Mouse (Mus musculus) lung, postnatal 14 days (tissue): ENCODE data around the gene Cib3.
A peak's percentile ranks its signal among the peaks of the same experiment; 100 is the strongest.

Experiments used
- DNase-seq: peaks from one replicate; pipeline ENCODE4 v3.0.0; 2021

The Cib3 gene

DNA sequence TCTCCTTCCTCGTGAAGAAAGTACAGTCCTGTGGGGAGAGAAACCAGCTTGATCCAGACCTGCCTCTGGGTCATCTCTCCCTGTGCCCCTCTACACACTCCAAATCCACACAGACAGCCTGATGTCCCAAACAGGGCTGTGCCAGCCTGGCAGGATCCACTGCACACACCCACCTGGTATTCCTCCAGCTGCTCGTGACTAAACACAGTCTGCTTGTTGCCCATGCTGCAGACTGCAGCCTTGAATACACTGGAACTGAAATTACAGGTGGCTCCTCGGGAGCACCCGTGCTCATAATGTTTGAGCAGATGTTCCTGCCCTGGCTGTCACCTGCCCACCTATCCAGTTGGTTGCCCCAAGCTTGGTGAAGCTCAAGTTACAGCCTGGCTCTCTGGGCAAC is at the start of gene Cib3:
Gene Cib3, minus strand, starts transcription at position 87 of the 400 bp plus-strand sequence.
- no peak for DNase-seq

- DNase-seq: peak; percentile 45
These were observed 49.2 kb upstream of the Cib3 start for GRCm38 (mm10) chr8:72261872-72262271.

DNA sequence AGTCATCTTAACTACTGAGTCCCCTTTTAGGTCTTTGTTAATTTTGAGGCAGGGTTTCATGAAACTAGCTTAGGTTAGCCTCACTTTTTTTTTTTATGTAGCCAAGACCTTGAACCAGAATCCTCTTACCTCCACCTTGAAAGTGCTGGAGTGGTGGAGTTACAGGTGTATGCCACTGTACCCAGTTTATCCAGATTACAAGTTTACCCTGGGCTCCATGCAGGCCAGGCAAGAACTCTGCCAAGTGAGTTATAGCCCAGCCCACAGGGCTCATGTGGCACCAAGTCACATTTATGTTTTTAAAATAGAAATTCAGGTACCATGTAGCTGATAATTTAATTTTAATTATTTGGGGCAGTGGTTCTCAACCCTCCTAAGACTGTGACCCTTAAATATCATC is 48.8 kb upstream of the Cib3 start:
- DNase-seq: no peak

DNA sequence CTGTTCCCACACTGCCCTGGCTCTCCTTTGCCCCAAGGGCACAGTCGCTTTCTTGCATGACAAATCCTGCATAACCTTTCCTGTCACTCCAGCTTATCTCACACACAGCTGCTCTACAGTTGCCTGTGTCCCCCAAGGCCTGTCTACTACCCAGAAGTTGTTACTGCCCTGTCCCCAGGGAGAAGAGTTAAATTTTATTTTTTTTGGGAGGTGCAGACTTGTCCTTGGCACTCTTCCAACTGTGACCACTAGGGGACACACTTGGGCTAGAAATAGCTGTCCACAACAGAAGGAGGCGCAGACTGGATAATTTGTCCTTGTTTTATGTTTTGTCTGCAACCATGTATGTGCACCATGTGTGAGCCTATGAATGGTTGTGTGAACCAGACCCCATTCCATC is 48.4 kb upstream of the Cib3 start:
- peak; percentile 70 for DNase-seq

GRCm38 (mm10) chr8:72260585-72260984 is 47.9 kb upstream of the Cib3 start:
- DNase-seq: no peak

- DNase-seq: no peak
These were observed 47.2 kb upstream of the Cib3 start for GRCm38 (mm10) chr8:72259862-72260261.

- no peak for DNase-seq
These were observed 45.2 kb upstream of the Cib3 start for GRCm38 (mm10) chr8:72257902-72258238.

- peak; percentile 53 for DNase-seq
These were observed 44.7 kb upstream of the Cib3 start for GRCm38 (mm10) chr8:72257171-72257901.

DNA sequence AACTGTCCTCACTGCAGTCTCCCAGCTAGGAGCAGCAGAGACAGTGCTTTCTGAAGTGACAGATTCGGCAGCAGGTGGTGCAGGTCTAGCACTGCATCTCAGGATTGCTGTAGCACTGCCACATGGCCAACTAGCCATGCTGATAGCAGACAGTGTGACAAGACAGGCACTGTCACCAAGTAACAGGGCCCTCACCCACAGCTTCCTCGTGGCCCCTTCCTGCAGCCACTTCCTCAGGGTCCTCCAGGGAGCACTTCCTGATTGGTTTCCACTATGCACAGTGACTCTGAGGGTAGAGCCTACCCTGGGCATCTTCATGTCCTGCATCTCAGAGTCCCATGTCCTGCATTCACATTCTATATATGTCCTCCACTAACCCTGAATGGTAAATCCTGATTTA is 32.0 kb upstream of the Cib3 start:
- DNase-seq: no peak

DNA sequence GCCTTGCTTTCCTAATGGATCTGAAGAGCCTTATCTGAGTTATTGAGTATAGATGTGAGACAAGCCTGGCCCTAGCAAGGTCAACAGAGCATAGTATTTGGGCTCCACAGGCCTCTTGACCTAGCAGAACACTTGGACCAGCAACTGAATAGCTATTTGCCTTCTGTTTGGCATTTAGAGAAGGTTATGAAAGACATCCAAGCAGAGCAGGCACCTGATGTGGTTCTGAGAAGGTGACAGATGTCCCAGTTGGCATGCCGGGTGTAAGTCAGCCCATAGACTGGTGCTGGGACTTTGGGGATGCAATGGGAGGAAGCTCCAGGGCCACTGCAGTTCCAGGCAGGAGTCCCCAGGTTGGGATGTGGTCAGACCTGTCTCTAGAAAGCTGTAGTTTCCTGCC is 29.6 kb upstream of the Cib3 start:
- no peak for DNase-seq

DNA sequence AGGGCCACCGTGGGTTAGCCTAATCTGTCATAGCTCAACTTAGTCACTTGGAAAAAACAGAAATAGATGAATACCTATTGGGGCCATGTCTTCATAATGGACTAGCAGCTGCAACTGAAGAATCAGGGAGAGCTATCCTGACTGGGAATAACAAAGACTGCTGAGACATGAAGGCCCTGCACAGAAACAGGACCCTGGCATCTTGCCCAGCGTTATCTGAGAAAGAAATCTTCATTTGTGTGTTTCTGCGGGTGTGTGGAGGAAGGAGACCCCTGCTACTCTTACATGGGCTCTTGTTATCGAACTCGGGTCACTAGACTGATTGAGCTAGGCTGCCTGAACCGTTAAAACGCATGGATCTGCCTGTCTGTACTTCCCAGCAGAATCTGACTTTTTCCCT is 28.3 kb upstream of the Cib3 start:
- DNase-seq: no peak

DNA sequence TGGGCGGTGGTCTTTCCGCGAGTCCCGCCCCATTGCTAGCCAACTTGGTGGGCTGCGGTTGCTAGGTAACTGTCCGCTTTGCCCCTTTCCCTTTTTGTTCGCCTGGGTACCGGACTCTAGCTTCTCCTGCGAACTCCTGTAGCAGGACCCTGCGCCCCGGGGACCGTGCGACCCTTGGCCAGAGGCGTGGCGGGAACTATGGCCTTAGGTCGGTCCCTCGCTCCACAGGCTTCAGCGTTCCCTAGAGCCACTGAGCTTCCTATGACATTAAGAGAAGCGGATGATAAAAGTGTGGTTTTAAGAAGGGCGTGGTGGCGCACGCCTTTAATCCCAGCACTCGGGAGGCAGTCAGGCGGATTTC is 27.7 kb upstream of the Cib3 start:
- DNase-seq: no peak

DNA sequence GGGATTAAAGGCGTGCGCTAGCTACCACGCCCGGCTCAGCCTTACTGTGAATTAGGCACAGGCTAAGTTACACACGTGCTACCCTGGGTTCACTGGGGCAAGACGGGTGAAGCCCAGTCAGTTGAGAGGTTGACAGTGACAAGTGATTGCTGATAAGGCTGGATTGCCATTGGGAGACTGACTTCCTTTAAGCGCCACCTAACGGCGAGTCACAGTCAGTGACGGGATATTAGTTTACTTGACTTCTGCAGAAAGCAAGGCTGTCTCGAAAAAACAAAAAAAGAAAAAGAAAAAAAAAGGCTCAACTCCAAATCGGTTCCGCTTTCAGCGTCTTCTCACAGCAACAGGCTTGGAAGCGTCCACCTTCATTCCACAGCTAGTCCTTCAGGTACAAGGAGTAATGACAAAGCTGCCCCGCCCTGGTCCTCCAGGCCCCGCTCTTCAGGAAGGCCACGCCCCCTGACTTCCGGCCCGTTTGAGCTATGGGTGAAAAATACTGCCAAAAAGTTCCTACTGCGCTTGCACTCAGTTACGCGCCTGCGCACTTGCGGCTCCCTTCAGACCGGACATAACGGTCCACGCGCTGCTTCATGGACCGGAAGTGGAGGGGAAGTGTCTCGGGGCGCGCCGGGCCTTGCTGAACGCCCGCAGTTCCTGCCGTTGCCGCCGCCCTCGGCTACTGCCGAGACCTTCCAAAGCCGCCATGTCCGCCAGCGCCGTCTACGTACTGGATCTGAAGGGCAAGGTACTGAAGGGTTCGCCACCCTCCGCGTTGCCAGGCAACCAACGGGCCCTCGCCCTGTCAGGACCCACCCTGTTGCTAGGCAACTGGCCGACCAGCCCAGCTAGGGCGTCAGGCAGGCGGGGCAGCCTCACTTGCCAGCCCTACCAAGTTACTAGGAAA is 27.1 kb upstream of the Cib3 start, which contains the start of gene Ap1m1:
Gene Ap1m1, plus strand, starts transcription at position 520 of the 904 bp plus-strand sequence.
- DNase-seq: peak; percentile 98

DNA sequence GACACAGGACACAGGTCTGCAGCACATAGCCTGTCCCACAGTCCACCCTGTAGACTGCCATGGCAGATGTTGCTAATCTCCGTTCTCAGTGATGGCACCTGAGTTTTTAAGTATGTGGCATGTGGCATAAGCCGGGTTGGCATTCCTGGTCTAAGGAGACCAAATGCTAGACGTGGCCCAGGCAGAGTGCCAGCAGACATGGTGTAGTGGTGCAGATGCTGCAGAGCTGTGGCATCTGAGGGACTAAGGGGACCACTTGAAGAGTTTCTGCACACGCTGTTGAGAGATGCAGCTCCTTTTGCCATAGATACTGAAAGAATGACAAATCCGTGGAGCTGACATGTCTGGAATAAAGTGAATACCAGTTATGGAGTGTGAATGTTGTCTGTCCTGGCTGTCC is 10.0 kb upstream of the Cib3 start:
- no peak for DNase-seq

GRCm38 (mm10) chr8:72220758-72221157 is 8.1 kb upstream of the Cib3 start:
- no peak for DNase-seq

GRCm38 (mm10) chr8:72219541-72220363 is 7.1 kb upstream of the Cib3 start, which contains the start of gene Fam32a:
TSS of gene Fam32a (plus strand) at chr8:72219730.
- peak; percentile 91 for DNase-seq

GRCm38 (mm10) chr8:72218781-72219540 is 6.3 kb upstream of the Cib3 start:
- DNase-seq: no peak

DNA sequence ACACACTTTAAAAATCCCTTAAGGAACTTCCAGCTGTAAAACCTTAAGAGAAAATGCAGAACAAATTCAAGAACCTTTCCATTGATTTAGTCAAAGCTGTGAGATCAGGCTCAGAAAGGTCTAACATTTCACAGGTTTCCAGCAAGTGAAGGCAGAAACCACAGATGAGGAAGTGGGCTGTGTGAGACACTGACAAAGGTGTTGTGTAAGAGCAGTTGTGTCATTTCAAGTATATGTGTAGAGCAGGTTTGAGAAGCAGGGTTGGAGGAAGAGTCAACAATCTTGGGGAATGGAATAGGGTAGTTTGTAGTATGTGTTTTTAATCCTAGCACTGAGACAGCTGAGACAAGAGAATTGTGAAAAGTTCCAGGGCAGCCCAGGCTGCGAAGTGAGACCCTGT is 3.2 kb upstream of the Cib3 start:
- DNase-seq: no peak

DNA sequence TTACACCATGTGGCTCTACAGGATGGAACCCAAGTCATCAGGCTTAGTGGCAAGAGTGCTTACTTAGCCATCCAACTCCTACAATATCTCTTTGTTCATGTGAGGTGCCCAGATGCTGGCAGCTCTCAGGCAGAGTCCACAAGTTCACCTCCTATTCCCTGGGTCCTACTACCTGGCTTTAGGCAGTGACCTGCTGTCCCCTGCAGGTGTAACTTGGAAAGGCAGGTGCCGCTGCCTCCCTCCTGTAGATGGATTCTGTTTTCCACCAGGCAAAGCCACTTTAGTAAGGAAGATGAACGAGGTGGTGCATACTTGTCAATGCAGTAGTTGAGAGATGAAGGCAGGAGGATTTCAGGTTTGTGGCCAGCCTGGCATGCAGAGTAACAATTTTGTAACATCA is 2.4 kb upstream of the Cib3 start:
- peak; percentile 49 for DNase-seq

- DNase-seq: no peak
These were observed 899 bp upstream of the Cib3 start, which contains the start of gene Gm11034 for GRCm38 (mm10) chr8:72213536-72213935. TSS of gene Gm11034 (minus strand) at chr8:72213636.

DNA sequence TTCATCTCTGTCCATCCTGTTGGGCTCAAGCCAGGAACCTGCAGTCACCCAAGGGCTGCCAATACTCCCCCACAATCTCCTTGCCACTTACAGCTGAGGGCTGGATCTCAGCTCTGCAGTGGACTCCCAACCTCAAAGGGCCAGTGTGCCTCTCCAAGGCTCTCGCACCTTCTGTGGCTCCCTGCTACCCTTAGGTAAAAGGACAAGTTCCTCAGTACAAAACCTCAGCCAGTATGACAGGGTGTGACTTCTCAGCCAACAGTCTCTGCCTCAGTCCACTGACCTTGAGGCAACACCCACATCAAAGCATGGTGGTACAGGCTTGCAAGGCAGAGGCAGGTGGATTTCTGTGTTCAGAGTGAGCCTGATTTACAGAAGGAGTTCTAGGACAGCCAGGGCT is 791 bp downstream of the Cib3 start:
- DNase-seq: no peak

GRCm38 (mm10) chr8:72210710-72211109 is 1.9 kb downstream of the Cib3 start:
- no peak for DNase-seq
